Mouse (Mus musculus) right cerebral cortex, postnatal 25 days (tissue): ENCODE results near the gene Pgap2.
"Not testable (repeated sequence)": the region's sequence is repeated elsewhere in the genome, so short reads cannot be mapped to it uniquely, and the experiment has no call there.

Source experiments
- DNase-seq: peaks from one replicate; pipeline ENCODE4 v3.0.0; 2022

Pgap2 gene

GRCm38 (mm10) chr7:102242917-102243316 is 32.9 kb downstream of the Pgap2 start:
- no peak for DNase-seq

GRCm38 (mm10) chr7:102243870-102244269 is 33.9 kb downstream of the Pgap2 start:
- DNase-seq: no peak

- no peak for DNase-seq
Measured at GRCm38 (mm10) chr7:102244782-102245535, 35.0 kb downstream of the Pgap2 start.

GRCm38 (mm10) chr7:102245775-102246174 is 35.8 kb downstream of the Pgap2 start:
- DNase-seq: no peak

GRCm38 (mm10) chr7:102246265-102246664 is 36.3 kb downstream of the Pgap2 start:
- no peak for DNase-seq

- DNase-seq: no peak
Measured at GRCm38 (mm10) chr7:102246956-102247797, 37.2 kb downstream of the Pgap2 start.

- DNase-seq: no peak
Measured at GRCm38 (mm10) chr7:102248691-102249404, 38.8 kb downstream of the Pgap2 start.

- no peak for DNase-seq
Measured at GRCm38 (mm10) chr7:102249531-102249895, 39.5 kb downstream of the Pgap2 start.

- DNase-seq: peak; percentile 61
Measured at GRCm38 (mm10) chr7:102249896-102250630, 40.1 kb downstream of the Pgap2 start.

- peak; percentile 87 for DNase-seq
Measured at GRCm38 (mm10) chr7:102250631-102251214, 40.7 kb downstream of the Pgap2 start.

- DNase-seq: no peak
Measured at GRCm38 (mm10) chr7:102253631-102254030, 43.6 kb downstream of the Pgap2 start.

- no peak for DNase-seq
Measured at GRCm38 (mm10) chr7:102255954-102256353, 45.9 kb downstream of the Pgap2 start, which contains the start of gene Rhog. TSS of gene Rhog (minus strand) at chr7:102256054.

GRCm38 (mm10) chr7:102256636-102257035 is 46.6 kb downstream of the Pgap2 start:
- DNase-seq: no peak

GRCm38 (mm10) chr7:102258189-102258588 is 48.2 kb downstream of the Pgap2 start:
- DNase-seq: peak; percentile 57

GRCm38 (mm10) chr7:102258753-102259152 is 48.7 kb downstream of the Pgap2 start:
- no peak for DNase-seq

- DNase-seq: no peak
Measured at GRCm38 (mm10) chr7:102259716-102260479, 49.9 kb downstream of the Pgap2 start.

GRCm38 (mm10) chr7:102260518-102260917 is 50.5 kb downstream of the Pgap2 start:
- DNase-seq: no peak

- DNase-seq: no peak
Measured at GRCm38 (mm10) chr7:102263020-102263419, 53.0 kb downstream of the Pgap2 start.

- not testable (repeated sequence) for DNase-seq
Measured at GRCm38 (mm10) chr7:102266021-102266400, 56.0 kb downstream of the Pgap2 start.

- DNase-seq: no peak
Measured at GRCm38 (mm10) chr7:102266401-102267042, 56.5 kb downstream of the Pgap2 start.

GRCm38 (mm10) chr7:102267113-102267579 is 57.1 kb downstream of the Pgap2 start:
- peak; percentile 93 for DNase-seq
